ENCODE assay signal across 28 mouse cellular contexts in the genomic region with DNA sequence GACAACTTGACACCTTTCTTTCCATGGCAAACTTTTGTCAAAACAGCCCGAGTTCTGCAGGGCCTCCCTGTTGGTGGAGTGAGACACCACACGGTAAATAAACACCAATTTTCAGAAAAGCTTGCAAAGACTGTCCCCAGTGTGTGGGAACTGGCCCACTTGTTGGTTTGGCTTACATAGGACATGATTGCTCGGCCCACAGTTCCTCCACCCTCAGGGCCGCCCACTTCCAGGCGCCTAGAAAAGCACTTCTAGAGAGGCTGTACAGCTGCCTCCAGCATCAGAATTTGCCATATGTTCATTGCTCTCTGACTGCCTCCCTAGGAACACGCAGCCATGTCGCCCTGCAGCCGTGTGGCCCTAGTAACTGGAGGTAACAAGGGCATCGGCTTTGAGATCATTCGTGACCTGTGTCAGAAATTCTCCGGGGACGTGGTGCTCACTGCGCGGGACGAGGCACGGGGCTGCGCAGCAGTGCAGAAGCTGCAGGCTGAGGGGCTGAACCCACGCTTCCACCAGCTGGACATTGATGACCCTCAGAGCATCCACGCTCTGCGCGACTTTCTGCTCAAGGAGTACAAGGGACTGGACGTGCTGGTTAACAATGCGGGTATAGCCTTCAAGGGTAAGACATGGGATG. TPM values are rescaled to one million over a fixed set of nuclear protein-coding genes. Genes with fewer than 3 reads are reported as not detected.
DNase-seq lines count a peak whose midpoint lies in the region; TF ChIP-seq lines count a peak whose summit lies in the region.
"Had no signal": no experiment of that assay in that cellular context is flagged by ENCODE, and none has a peak within 500 bp of the region (broad histone marks: within the 10 kb centered on the region; RNA-seq: fewer than 3 reads in every experiment).

A gene (plus strand): TSS at position 337 of the 640 bp plus-strand sequence.

- H3K27ac ChIP-seq in layer of hippocampus, adult 2 months, result no peak within 1 kb of the TSS
- H3K27ac ChIP-seq: embryonic facial prominence, embryonic 15.5 days; heart, adult 2 months; heart, embryonic 15.5 days; hindbrain, embryonic 14.5 days; liver, embryonic 15.5 days; lung, embryonic 15.5 days; midbrain, embryonic 15.5 days; neural tube, embryonic 12.5 days had no signal

- H3K4me3 ChIP-seq in layer of hippocampus, adult 2 months, result no peak within 1 kb of the TSS
- H3K4me3 ChIP-seq: embryonic facial prominence, embryonic 15.5 days; heart, adult 2 months; heart, embryonic 15.5 days; liver, embryonic 15.5 days; lung, embryonic 15.5 days; midbrain, embryonic 15.5 days; neural tube, embryonic 12.5 days had no signal

- DNase-seq in frontal cortex, postnatal 36 days (ENCODE audit: low spot score in 2 of 2), result peak; percentile 48 to 64
- no peak for DNase-seq in frontal cortex, postnatal 14 days (ENCODE audit: low spot score in 2 of 2)
- peak; percentile 26 to 44 for DNase-seq in layer of hippocampus, adult 2 months (ENCODE audit: low spot score in 2 of 2)
- no peak for DNase-seq in layer of hippocampus, postnatal 14 days (ENCODE audit: low spot score in 2 of 2)
- DNase-seq in right cerebral cortex, adult 18-20 months, result peak; percentile 69
- DNase-seq in right cerebral cortex, postnatal 4 days, result no peak
- DNase-seq in right cerebral cortex, postnatal 36 days (ENCODE audit: low spot score in 2 of 2), result peak; percentile 58 to 78
- DNase-seq in thymus, postnatal 36 days, result no peak
- DNase-seq: adrenal gland, postnatal 14 days; cerebellum, adult 11 months; cerebellum, adult 9-11 months; gastrocnemius, postnatal 25 days; heart, adult 2 months; heart, postnatal 4 days; kidney, adult 8-10 months; kidney, postnatal 14 days; liver; lung, postnatal 4 days; spleen, adult 18-20 months had no signal

- TF ChIP-seq CTCF in layer of hippocampus, adult 2 months (conservative IDR thresholded peaks at IDR 0.05), result no peak; the same call in 1 of the 2 replicates

RNA-seq across cellular contexts. Expression of the gene that starts here (rescaled TPM):
- 1 to 10 TPM; 2.3 to 4.6 TPM for total RNA-seq in layer of hippocampus, adult 2 months (2021)
- 1 to 10 TPM; 1.9 to 2.0 TPM for total RNA-seq in layer of hippocampus, postnatal 14 days (2021)
- total RNA-seq: common myeloid progenitor, adult 5-6 weeks; megakaryocyte-erythroid progenitor cell, adult 5-6 weeks had no signal

Comparison
In these comparisons a context has a peak if more than half of its experiments do, and no peak if none do; other contexts are left out.
1. DNase-seq: peak in frontal cortex, postnatal 36 days (2 of 2), layer of hippocampus, adult 2 months (2 of 2), right cerebral cortex, adult 18-20 months (single experiment) and right cerebral cortex, postnatal 36 days (2 of 2); none in frontal cortex, postnatal 14 days (0 of 2), layer of hippocampus, postnatal 14 days (0 of 2), right cerebral cortex, postnatal 4 days (single experiment) and thymus, postnatal 36 days (0 of 2).